Mouse (Mus musculus) kidney, adult 2 months (tissue): Measurements from ENCODE around the gene Ccdc120.
A peak's percentile ranks its signal among the peaks of the same experiment; 100 is the strongest.

Source experiments
- CTCF ChIP-seq: fragments of 200-500 bp; conservative IDR thresholded peaks from 2 replicates; pipeline ENCODE4 v1.5.1; 2011; ENCODE audit warnings: low read depth, mild to moderate bottlenecking, control low read depth, low read length, moderate library complexity, mixed read lengths; ENCODE audit not compliant: insufficient read depth, insufficient read length
- POLR2A ChIP-seq: fragments of 200-500 bp; IDR thresholded peaks from one replicate; pipeline ENCODE4 v1.6.1; 2011; ENCODE audit warnings: low read depth, low read length, control low read depth

DNA sequence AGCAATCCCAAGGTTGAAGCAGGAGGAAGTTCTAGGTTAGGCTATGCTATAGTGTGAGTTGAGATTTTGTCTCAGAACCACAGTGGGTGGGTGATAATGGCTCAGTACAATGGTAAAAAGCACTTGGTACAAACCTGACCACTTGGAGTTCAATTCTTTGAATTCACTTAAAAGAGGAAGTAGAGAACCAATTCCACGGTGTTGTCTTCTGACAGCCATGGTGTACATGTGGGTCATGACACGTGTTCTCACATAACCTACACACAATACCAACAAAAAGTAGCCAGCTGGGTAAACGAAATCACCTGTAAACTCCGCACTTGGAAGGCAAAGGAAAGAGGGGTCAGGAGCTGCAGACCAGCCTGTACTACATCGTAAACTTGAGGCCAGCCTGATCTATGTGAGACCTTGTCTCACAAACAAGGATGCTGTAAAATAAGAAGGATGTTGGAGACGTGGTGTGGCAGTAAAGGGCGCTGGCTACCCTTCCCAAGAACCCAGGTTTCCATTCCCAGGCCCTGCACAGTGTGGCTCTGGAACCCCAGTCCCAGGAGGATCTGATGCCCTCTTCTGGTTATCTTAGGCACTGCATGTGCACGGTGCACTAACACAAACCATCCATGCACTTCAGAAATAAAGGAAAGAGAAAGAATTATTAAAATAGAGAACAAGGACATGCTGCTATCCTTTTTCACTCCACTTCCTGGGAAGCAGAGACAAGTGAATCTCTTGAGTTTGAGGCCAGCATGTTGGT, 25.8 kb upstream of the Ccdc120 start:
- TF ChIP-seq CTCF, result peak; percentile 70
- no peak for TF ChIP-seq POLR2A
